Comparison of ENCODE assay signal across 14 mouse cellular contexts in genomic region chr4:46042505-46042850, GRCm38 (mm10). TPM values are rescaled to one million over a fixed set of nuclear protein-coding genes. Genes with fewer than 3 reads are reported as not detected.
DNase-seq lines count a peak whose midpoint lies in the region; ATAC-seq lines count a peak whose summit lies in the region.
"Had no signal": no experiment of that assay in that cellular context is flagged by ENCODE, and none has a peak within 500 bp of the region (broad histone marks: within the 10 kb centered on the region; RNA-seq: fewer than 3 reads in every experiment).

No protein-coding gene starts in this region.

- H3K27me3 ChIP-seq in heart, embryonic 15.5 days: peaks cover 15% of the 10 kb centered on the region; the same call in 1 of the 2 replicates

- peak overlapping the region; percentile 92 for H3K4me2 ChIP-seq in heart, embryonic 15.5 days
- H3K4me2 ChIP-seq: embryonic facial prominence, embryonic 13.5 days had no signal

- no peak for ATAC-seq in cerebellum, adult (ENCODE audit: insufficient number of reproducible peaks, low FRiP score, low TSS enrichment)
- ATAC-seq in heart, embryonic 15.5 days (replicated peaks; ENCODE audit: insufficient number of reproducible peaks, insufficient read depth, low FRiP score, low read depth): no peak
- no peak for ATAC-seq in CD4-positive, CD25-positive, alpha-beta regulatory T cell, adult 4 months

- H3K36me3 ChIP-seq in heart, embryonic 15.5 days: no peaks in the 10 kb centered on the region
- H3K36me3 ChIP-seq: embryonic facial prominence, embryonic 13.5 days had no signal

- peak overlapping the region; percentile 80 for H3K4me3 ChIP-seq in heart, embryonic 15.5 days
- H3K4me3 ChIP-seq: embryonic facial prominence, embryonic 13.5 days had no signal

- H3K4me1 ChIP-seq in heart, embryonic 15.5 days (replicated peaks): peaks cover 69% of the 10 kb centered on the region

- peak; percentile 34 for DNase-seq in cerebellum, adult 11-12 months
- DNase-seq in heart, adult 11 months: no peak
- DNase-seq in spleen, adult 12 weeks (ENCODE audit: low spot score): peak; percentile 17
- no peak for DNase-seq in spleen, adult 18-20 months
- DNase-seq in skeletal muscle tissue, adult 2 months (ENCODE audit: low read depth, low spot score): peak; percentile 67
- DNase-seq: cerebellum, adult 9-10 months; kidney, adult 9 months; layer of hippocampus, postnatal 36 days; lung, adult 2 months; thymus, postnatal 36 days had no signal

- 14% methylated on average over 5 of the region's 5 CpGs for WGBS in heart, embryonic 15.5 days

- peak overlapping the region; percentile 28 for H3K9ac ChIP-seq in heart, embryonic 15.5 days
- H3K9ac ChIP-seq: embryonic facial prominence, embryonic 13.5 days had no signal

- peak overlapping the region; percentile 97 for H3K27ac ChIP-seq in heart, embryonic 15.5 days
- H3K27ac ChIP-seq: embryonic facial prominence, embryonic 13.5 days had no signal

- no peaks in the 10 kb centered on the region for H3K9me3 ChIP-seq in heart, embryonic 15.5 days (replicated peaks)
- H3K9me3 ChIP-seq: embryonic facial prominence, embryonic 13.5 days had no signal

RNA-seq across cellular contexts. Expression of gene Tmod1, which starts 3.7 kb away (rescaled TPM):
- 170 and 195 TPM in 2 replicates for polyA plus RNA-seq in heart, embryonic 15.5 days (2015; fragmentation: Nextera tagmentation; extraction: Ambion mirVana)
- 1 to 10 TPM; 2.0 to 4.2 TPM for polyA plus RNA-seq in CD4-positive, CD25-positive, alpha-beta regulatory T cell, adult 4 months (2017; shearing (Covaris generic))

Comparison
In these comparisons a context has a peak if more than half of its experiments do, and no peak if none do; other contexts are left out.
1. DNase-seq: peak in cerebellum, adult 11-12 months (single experiment), spleen, adult 12 weeks (single experiment) and skeletal muscle tissue, adult 2 months (single experiment); none in heart, adult 11 months (single experiment) and spleen, adult 18-20 months (0 of 2).
2. RNA of gene Tmod1, which starts 3.7 kb away (polyA plus RNA-seq): 170 to 195 TPM in heart, embryonic 15.5 days; 2.0 to 4.2 TPM in CD4-positive, CD25-positive, alpha-beta regulatory T cell, adult 4 months; every median in the first group is over 10 times any median in the second.